Mouse (Mus musculus): Measurements from ENCODE around the gene Islr. TPM values are rescaled to one million over a fixed set of nuclear protein-coding genes. Genes with fewer than 3 reads are reported as not detected.
A peak's percentile ranks its signal among the peaks of the same experiment; 100 is the strongest.
"Not testable (repeated sequence)": the region's sequence is repeated elsewhere in the genome, so short reads cannot be mapped to it uniquely, and the experiment has no call there.

Islr gene
- polyA plus RNA-seq (2012; rRNA removed) (493 and 711 TPM in 2 replicates), polyA plus RNA-seq (2014; fragmentation: Nextera tagmentation; extraction: Ambion mirVana) (143 and 153 TPM in 2 replicates)

DNA sequence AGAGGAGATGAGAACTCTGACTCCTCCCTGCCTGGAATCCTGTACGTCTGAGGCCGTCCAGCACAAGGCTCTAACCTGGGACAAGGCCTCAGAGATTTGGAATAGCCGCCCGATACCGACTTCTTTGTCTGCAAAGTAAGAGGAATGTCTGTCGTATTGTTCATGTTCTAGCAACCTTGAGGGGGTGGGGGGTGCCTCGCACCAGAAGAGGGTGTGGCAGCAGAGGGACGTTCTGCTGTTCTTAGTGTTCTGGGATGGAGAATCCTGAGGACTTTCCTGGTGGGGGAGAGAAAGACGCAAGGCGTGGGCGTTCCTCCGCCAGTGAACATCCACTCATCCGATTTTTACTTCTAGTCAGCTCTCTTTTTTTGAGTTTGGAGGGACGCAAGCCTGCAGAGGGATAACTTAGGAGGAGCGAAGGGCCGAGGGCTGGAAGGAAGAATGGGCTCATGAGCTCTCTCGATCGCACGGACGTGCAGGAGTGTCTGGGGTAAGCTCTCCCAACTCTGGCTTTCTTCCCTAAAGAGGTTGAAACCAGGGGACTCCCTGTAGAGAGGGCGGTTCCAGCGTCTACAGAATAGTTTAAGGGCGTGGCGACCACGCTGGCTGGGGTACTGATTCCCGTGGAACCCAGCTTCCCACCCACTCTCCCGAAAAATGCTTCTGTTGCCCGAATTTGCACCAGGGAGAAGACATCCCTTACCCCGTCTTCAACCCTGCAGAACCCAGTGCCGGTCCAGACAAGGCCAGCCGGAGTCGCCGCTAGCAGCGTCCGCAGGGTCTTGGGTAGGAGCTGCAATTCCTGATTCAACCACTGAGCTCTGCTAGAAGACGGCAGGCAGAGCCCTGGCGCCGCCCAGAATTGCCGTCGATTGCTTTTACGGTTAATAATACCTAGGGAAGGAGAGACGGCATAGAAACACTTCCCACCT lies at the start of gene Islr, which contains the start of gene Islr2:
TSS of gene Islr (minus strand) at position 791 of the 932 bp plus-strand sequence.
TSS of gene Islr2 (minus strand) at position 804 of the 932 bp plus-strand sequence.
- Histone ChIP-seq H3K9me3 (ENCODE audit: control insufficient read depth, low read length) (no peaks in the 10 kb centered on the region), H3K27me3 (ENCODE audit: control insufficient read depth, insufficient read depth, low read length) (peaks cover 52% of the 10 kb centered on the region), H3K4me3 (replicated peaks; ENCODE audit: low read length) (peak within 1 kb of the TSS; percentile 37), H3K27ac (replicated peaks; ENCODE audit: low read depth, low read length) (no peak within 1 kb of the TSS), H3K4me1 (ENCODE audit: control insufficient read depth, insufficient read depth, low read length) (peaks cover 28% of the 10 kb centered on the region), H3K4me2 (replicated peaks; ENCODE audit: low read depth, low read length, severe bottlenecking) (peak within 1 kb of the TSS; percentile 48), H3K9ac (ENCODE audit: low read depth, low read length, severe bottlenecking) (peak within 1 kb of the TSS; percentile 36; the same call in 1 of the 2 replicates), H3K36me3 (ENCODE audit: control insufficient read depth, insufficient read depth, low read length) (no peaks in the 10 kb centered on the region)
- TF ChIP-seq POLR2A (IDR thresholded peaks at IDR 0.05; ENCODE audit: borderline replicate concordance, extremely low read depth, insufficient read depth, insufficient read length): no peak
- DNase-seq (ENCODE audit: low spot score) (peak; percentile 89), ATAC-seq (ENCODE audit: low FRiP score, low read depth) (peak; percentile 78)
- 2% methylated on average over 42 of the region's 42 CpGs for WGBS

DNA sequence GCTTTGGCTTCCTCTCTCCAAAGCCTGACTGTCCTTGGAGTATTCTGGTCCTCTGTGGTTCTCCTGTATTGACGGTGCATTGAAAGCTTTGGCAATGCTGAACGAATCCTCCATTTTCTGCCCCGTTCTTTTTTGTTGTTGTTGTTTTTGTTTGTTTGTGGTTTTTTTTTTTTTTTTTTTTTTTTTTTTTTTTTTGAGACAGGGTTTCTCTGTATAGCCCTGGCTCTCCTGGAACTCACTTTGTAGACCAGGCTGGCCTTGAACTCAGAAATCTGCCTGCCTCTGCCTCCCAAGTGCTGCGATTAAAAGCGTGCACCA lies 49.7 kb upstream of the Islr start:
- 0 out of 2 replicates have a peak overlapping the region, but pooled peaks have one; percentile 48 for H3K27ac ChIP-seq (replicated peaks; ENCODE audit: low read depth, low read length)
- WGBS: 71% methylated on average over 5 of the region's 5 CpGs
- H3K4me2 ChIP-seq (replicated peaks; ENCODE audit: low read depth, low read length, severe bottlenecking): peak overlapping the region; percentile 70
- H3K9ac ChIP-seq (ENCODE audit: low read depth, low read length, severe bottlenecking): peak overlapping the region; percentile 71
- not testable (repeated sequence) for H3K9me3 ChIP-seq (ENCODE audit: control insufficient read depth, low read length); H3K27me3 ChIP-seq (ENCODE audit: control insufficient read depth, insufficient read depth, low read length); DNase-seq (ENCODE audit: low spot score); ATAC-seq (ENCODE audit: low FRiP score, low read depth)
- H3K4me1 ChIP-seq (ENCODE audit: control insufficient read depth, insufficient read depth, low read length): peaks cover 12% of the 10 kb centered on the region
- H3K36me3 ChIP-seq (ENCODE audit: control insufficient read depth, insufficient read depth, low read length): peaks cover 23% of the 10 kb centered on the region
- peak overlapping the region; percentile 56 for H3K4me3 ChIP-seq (replicated peaks; ENCODE audit: low read length)

DNA sequence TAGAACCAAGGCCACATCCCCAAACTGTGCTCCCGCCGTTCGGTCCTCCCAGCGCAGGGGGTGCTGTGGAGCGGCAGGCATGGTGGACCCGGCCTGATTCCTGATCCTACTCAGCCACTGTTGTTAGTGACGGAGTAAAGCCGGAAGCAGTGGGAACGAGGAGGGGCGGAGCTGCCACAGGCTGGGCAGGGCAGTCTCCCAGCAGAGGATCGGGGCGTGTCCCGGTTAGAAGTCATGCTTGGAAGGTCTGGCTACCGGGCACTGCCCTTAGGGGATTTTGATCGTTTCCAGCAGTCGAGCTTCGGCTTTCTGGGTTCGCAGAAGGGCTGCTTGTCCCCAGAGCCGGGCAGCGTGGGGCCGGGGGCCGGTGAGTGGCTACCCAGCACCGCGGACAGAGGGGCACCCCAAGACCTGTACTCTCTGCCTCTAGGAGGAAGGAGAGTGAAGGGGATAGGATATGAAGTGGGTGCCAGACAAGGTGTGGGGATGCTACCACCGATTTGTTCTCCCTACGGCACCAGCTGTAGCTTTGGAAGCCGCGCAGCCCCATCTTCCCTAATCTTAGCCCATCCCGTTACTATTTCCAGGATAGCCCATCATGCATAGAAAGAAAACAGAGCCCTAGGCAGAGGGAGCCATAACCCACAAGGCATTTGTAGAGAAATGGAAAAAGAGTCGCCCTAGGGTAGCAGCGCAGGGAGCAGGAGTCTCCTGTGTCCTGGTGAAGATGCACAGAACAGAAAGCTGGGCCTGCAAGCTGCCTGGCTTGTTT lies 49.1 kb upstream of the Islr start, which contains the start of gene Stoml1:
TSS of gene Stoml1 (plus strand) at position 132 of the 772 bp plus-strand sequence.
- Histone ChIP-seq H3K9ac (ENCODE audit: low read depth, low read length, severe bottlenecking) (peak within 1 kb of the TSS; percentile 71), H3K27me3 (ENCODE audit: control insufficient read depth, insufficient read depth, low read length) (no peaks in the 10 kb centered on the region), H3K36me3 (ENCODE audit: control insufficient read depth, insufficient read depth, low read length) (peaks cover 18% of the 10 kb centered on the region), H3K9me3 (ENCODE audit: control insufficient read depth, low read length) (no peaks in the 10 kb centered on the region), H3K27ac (replicated peaks; ENCODE audit: low read depth, low read length) (peak within 1 kb of the TSS; percentile 48; the same call in 1 of the 2 replicates), H3K4me3 (replicated peaks; ENCODE audit: low read length) (peak within 1 kb of the TSS; percentile 56), H3K4me2 (replicated peaks; ENCODE audit: low read depth, low read length, severe bottlenecking) (peak within 1 kb of the TSS; percentile 70), H3K4me1 (ENCODE audit: control insufficient read depth, insufficient read depth, low read length) (peaks cover 18% of the 10 kb centered on the region)
- peak; percentile 95 for DNase-seq (ENCODE audit: low spot score)
- 2% methylated on average over 31 of the region's 31 CpGs for WGBS
- peak; percentile 95 for ATAC-seq (ENCODE audit: low FRiP score, low read depth)
- peak; percentile 81; the same call in 1 of the 2 replicates for TF ChIP-seq POLR2A (IDR thresholded peaks at IDR 0.05; ENCODE audit: borderline replicate concordance, extremely low read depth, insufficient read depth, insufficient read length)

DNA sequence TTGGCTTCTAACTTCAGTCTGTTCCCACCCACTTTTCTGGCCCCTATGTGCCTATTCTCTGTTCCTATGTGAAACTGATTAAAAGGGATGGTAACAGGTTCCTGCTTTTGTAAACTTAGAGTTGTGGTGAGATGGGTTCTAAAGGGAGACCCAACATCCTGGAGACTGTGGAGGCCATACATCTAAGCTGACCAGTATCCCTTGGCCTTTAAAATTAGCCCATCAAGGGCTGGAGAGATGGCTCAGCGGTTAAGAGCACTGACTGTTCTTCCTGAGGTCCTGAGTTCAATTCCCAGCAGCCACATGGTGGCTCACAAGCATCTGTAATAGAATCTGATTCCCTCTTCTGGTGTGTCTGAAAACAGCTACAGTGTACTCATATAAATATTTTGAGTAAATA lies 46.6 kb upstream of the Islr start:
- H3K9ac ChIP-seq (ENCODE audit: low read depth, low read length, severe bottlenecking); H3K27ac ChIP-seq (replicated peaks; ENCODE audit: low read depth, low read length); DNase-seq (ENCODE audit: low spot score); H3K27me3 ChIP-seq (ENCODE audit: control insufficient read depth, insufficient read depth, low read length); H3K4me2 ChIP-seq (replicated peaks; ENCODE audit: low read depth, low read length, severe bottlenecking); H3K9me3 ChIP-seq (ENCODE audit: control insufficient read depth, low read length); H3K4me3 ChIP-seq (replicated peaks; ENCODE audit: low read length); H3K36me3 ChIP-seq (ENCODE audit: control insufficient read depth, insufficient read depth, low read length); ATAC-seq (ENCODE audit: low FRiP score, low read depth): not testable (repeated sequence)
- 79% methylated on average over 1 of the region's 1 CpGs for WGBS
- H3K4me1 ChIP-seq (ENCODE audit: control insufficient read depth, insufficient read depth, low read length): peaks cover 27% of the 10 kb centered on the region

GRCm38 (mm10) chr9:58250322-58250721 lies 46.2 kb upstream of the Islr start:
- H3K9ac ChIP-seq (ENCODE audit: low read depth, low read length, severe bottlenecking): peak overlapping the region; percentile 70
- no peak for TF ChIP-seq POLR2A (IDR thresholded peaks at IDR 0.05; ENCODE audit: borderline replicate concordance, extremely low read depth, insufficient read depth, insufficient read length)
- DNase-seq (ENCODE audit: low spot score): no peak
- no peak for ATAC-seq (ENCODE audit: low FRiP score, low read depth)
- peak overlapping the region; percentile 91 for H3K27ac ChIP-seq (replicated peaks; ENCODE audit: low read depth, low read length)
- H3K4me2 ChIP-seq (replicated peaks; ENCODE audit: low read depth, low read length, severe bottlenecking): peak overlapping the region; percentile 81
- no peaks in the 10 kb centered on the region; the same call in 1 of the 2 replicates for H3K36me3 ChIP-seq (ENCODE audit: control insufficient read depth, insufficient read depth, low read length)
- no peaks in the 10 kb centered on the region for H3K9me3 ChIP-seq (ENCODE audit: control insufficient read depth, low read length)
- H3K4me1 ChIP-seq (ENCODE audit: control insufficient read depth, insufficient read depth, low read length): peaks cover 27% of the 10 kb centered on the region
- 76% methylated on average over 8 of the region's 8 CpGs for WGBS
- H3K27me3 ChIP-seq (ENCODE audit: control insufficient read depth, insufficient read depth, low read length): no peaks in the 10 kb centered on the region
- peak overlapping the region; percentile 56; the same call in 1 of the 2 replicates for H3K4me3 ChIP-seq (replicated peaks; ENCODE audit: low read length)

Measured in limb, embryonic 14.5 days (tissue).